Mouse (Mus musculus) forebrain, embryonic 15.5 days (tissue): ENCODE results near the gene Sf3b1. TPM values are rescaled to one million over a fixed set of nuclear protein-coding genes. Genes with fewer than 3 reads are reported as not detected.
"Not testable (repeated sequence)": the region's sequence is repeated elsewhere in the genome, so short reads cannot be mapped to it uniquely, and the experiment has no call there.

Experiments
- ATAC-seq: fragments of 200-750 bp; cut with Nextera tagmentation; replicated peaks from 2 replicates; pipeline ENCODE4 v1.8.0; 2017; ENCODE audit warnings: mild to moderate bottlenecking, moderate TSS enrichment, moderate library complexity
- H3K27ac ChIP-seq: fragments of 300-500 bp; sonication (generic); replicated peaks from 2 replicates; pipeline ENCODE4 v1.5.1; 2015; ENCODE audit warnings: mild to moderate bottlenecking, inconsistent platforms
- H3K27me3 ChIP-seq: fragments of 300-500 bp; sonication (generic); 2 replicates; pipeline ENCODE4 v1.6.1; 2015; ENCODE audit warnings: inconsistent platforms
- H3K36me3 ChIP-seq: fragments of 300-500 bp; sonication (generic); 2 replicates; pipeline ENCODE4 v1.6.1; 2015; ENCODE audit warnings: mild to moderate bottlenecking, inconsistent platforms
- H3K4me1 ChIP-seq: fragments of 300-500 bp; sonication (generic); 2 replicates; pipeline ENCODE4 v1.6.1; 2015; ENCODE audit warnings: inconsistent platforms
- H3K4me2 ChIP-seq: fragments of 300-500 bp; sonication (generic); replicated peaks from 2 replicates; pipeline ENCODE4 v1.6.1; 2015; ENCODE audit warnings: mild to moderate bottlenecking, inconsistent platforms
- H3K4me3 ChIP-seq: fragments of 300-500 bp; sonication (generic); 2 replicates; pipeline ENCODE4 v1.5.1; 2015; ENCODE audit warnings: mild to moderate bottlenecking, inconsistent platforms
- H3K9ac ChIP-seq: fragments of 300-500 bp; sonication (generic); replicated peaks from 2 replicates; pipeline ENCODE4 v1.6.1; 2015; ENCODE audit warnings: mild to moderate bottlenecking, inconsistent platforms
- H3K9me3 ChIP-seq: fragments of 300-500 bp; sonication (generic); 2 replicates; pipeline ENCODE4 v1.6.1; 2016; ENCODE audit warnings: inconsistent platforms
- WGBS: fragments of 180-500 bp; shearing (Covaris S2); methylation state at CpG from one replicate; pipeline ENCODE4 v1.1.7; 2015; ENCODE audit warnings: mixed read lengths; 5-methylcytosine and 5-hydroxymethylcytosine counted together
- polyA plus RNA-seq: library from polyadenylated mRNA; unstranded; fragments of >200 nt; fragmentation: Nextera tagmentation; extraction: Ambion mirVana; gene quantifications from 2 replicates; pipeline ENCODE4 v1.2.1, GENCODE M21; 2015

Sf3b1 gene
- 391 and 417 TPM in 2 replicates for polyA plus RNA-seq

DNA sequence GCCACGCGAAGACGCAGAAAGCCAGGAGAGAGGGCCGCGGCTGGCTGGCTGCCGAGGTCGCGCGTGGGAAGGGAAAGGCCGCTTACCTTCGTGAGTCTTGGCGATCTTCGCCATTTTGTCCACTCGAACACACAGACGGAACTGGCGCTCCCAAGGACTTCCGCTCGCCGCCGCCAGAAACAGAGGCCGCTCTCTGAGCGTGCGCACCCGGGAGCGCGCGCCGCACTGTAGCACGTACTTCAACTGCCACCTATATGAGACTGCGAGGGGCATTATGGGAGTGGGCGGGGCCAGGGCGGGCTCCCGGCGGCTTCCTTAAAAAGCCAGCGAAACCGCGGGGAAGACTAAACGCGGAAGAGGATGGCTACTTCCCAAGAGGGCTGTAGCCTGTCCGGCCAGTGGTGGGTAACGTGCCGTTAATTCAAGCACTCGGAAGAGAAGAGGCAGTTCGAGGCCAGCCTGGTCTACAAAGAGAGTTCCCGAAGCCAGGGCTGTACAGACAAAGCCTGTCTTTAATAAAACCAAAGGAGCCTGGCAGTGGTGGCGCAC lies at the start of gene Sf3b1:
TSS of gene Sf3b1 (minus strand) at position 229 of the 549 bp plus-strand sequence.
- H3K36me3 ChIP-seq = no peaks in the 10 kb centered on the region
- H3K9me3 ChIP-seq = no peaks in the 10 kb centered on the region
- peak within 1 kb of the TSS; percentile 88 for H3K27ac ChIP-seq
- H3K27me3 ChIP-seq = no peaks in the 10 kb centered on the region
- 1% methylated on average over 46 of the region's 46 CpGs for WGBS
- H3K4me1 ChIP-seq = peaks cover 24% of the 10 kb centered on the region
- peak within 1 kb of the TSS; percentile 85 for H3K4me2 ChIP-seq
- H3K9ac ChIP-seq = peak within 1 kb of the TSS; percentile 92
- peak within 1 kb of the TSS; percentile 77 for H3K4me3 ChIP-seq
- ATAC-seq = peak; percentile 99

DNA sequence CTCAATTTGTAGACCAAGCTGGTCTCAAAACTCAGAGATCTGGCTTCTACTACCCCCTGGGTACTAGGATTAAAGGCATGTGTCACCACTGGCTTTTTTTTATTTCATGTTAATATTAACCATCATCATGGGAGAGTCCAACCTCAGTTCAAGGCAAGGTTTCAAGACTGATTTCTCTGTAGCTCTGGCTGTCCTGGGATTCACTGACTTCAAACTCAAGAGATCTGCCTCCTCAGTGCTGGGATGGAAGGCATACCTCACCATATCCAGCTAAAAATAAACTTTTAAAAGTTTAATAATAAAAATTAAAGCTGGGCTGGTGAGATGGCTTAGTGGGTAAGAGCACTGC lies 49.1 kb upstream of the Sf3b1 start:
- H3K4me3 ChIP-seq = no peak overlapping the region
- H3K36me3 ChIP-seq = peaks cover 53% of the 10 kb centered on the region
- no peaks in the 10 kb centered on the region for H3K4me1 ChIP-seq
- ATAC-seq = no peak
- no peaks in the 10 kb centered on the region for H3K27me3 ChIP-seq
- no peak overlapping the region for H3K4me2 ChIP-seq
- H3K9me3 ChIP-seq = no peaks in the 10 kb centered on the region
- no peak overlapping the region for H3K27ac ChIP-seq
- no peak overlapping the region for H3K9ac ChIP-seq

DNA sequence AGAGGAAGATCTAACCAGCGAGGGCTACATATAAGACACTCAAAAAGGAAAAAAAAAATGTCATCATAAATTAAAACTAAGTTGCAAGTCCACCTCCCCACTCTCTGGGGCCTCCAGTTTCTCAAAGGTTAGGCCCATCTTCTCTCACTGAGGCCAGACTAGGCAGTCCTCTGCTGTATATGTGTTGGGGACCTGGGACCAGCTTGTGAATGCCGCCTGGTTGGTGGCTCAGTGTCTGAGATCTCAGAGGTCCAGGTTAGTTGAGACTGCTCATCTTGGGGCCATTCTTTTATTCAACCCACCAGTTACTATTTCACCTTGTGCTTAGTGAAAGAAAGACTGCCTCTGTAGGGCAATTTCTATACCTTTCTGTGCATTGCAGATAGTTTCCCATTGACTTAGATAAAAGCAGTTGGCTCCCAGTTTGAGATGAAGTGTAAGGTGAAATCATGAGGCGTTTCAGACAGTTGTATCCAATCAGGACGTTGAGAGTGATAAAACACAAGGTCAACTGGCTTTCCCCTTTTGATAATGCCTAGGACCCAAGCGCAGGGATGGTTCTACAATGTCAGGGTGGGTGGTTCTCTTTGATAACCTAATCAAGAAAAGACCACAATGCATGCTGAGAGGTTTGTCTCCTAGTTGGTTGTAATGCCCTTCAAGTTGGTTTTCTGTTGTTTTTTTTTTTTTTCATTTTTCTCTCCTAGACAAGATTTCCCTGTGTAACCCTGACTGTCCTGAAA lies 48.5 kb upstream of the Sf3b1 start:
- Histone ChIP-seq H3K4me1 (no peaks in the 10 kb centered on the region), H3K27ac (no peak overlapping the region), H3K36me3 (peaks cover 51% of the 10 kb centered on the region), H3K4me2 (no peak overlapping the region), H3K27me3 (no peaks in the 10 kb centered on the region), H3K4me3 (no peak overlapping the region), H3K9me3 (no peaks in the 10 kb centered on the region), H3K9ac (no peak overlapping the region)
- no peak for ATAC-seq
- 78% methylated on average over 5 of the region's 5 CpGs for WGBS

DNA sequence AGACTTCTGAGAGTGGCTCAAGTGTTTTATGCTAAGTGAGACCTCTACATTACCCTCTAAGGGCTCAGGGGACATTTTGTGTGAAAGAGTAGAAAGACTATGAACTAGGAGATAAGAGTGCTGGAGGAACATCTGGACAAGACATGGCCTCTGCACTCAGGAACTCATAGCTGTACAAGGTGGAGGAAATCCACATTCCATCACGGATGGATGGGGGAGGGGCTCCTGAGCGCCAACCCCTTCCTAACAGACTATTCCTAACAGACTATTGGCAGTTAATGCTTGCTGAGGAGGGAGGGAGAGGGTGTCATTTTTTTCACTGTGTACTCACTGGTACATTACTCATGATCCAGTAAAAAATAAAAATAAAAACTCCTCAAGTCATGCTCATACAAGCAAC lies 47.5 kb upstream of the Sf3b1 start:
- no peaks in the 10 kb centered on the region for H3K9me3 ChIP-seq
- no peak overlapping the region for H3K4me2 ChIP-seq
- ATAC-seq = no peak
- H3K4me3 ChIP-seq = no peak overlapping the region
- H3K9ac ChIP-seq = no peak overlapping the region
- 59% methylated on average over 2 of the region's 2 CpGs for WGBS
- peaks cover 42% of the 10 kb centered on the region for H3K36me3 ChIP-seq
- H3K27me3 ChIP-seq = no peaks in the 10 kb centered on the region
- no peak overlapping the region for H3K27ac ChIP-seq
- no peaks in the 10 kb centered on the region for H3K4me1 ChIP-seq

DNA sequence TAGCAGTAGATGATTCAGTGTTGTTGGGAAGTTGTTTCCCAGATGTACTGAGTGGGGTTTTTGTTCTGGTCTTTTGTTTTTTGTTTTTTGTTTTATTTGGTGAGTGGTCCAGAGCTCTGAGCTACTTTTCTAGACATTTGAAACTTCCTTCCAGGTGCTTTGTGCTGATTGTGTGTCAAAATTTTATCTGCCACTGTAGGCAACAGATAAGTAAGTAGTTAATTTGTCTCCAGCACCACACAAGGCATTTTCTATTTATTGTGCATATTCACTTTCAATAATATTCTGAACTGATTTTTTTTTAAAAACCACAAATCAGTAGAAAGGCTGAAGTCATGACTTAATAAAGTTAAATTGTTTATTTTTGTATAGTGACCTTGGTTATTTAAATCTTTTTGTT lies 45.0 kb upstream of the Sf3b1 start:
- not testable (repeated sequence) for H3K4me3 ChIP-seq, H3K9ac ChIP-seq, H3K4me2 ChIP-seq, ATAC-seq, H3K4me1 ChIP-seq, H3K27me3 ChIP-seq, H3K27ac ChIP-seq, H3K9me3 ChIP-seq
- H3K36me3 ChIP-seq = peaks cover 40% of the 10 kb centered on the region

DNA sequence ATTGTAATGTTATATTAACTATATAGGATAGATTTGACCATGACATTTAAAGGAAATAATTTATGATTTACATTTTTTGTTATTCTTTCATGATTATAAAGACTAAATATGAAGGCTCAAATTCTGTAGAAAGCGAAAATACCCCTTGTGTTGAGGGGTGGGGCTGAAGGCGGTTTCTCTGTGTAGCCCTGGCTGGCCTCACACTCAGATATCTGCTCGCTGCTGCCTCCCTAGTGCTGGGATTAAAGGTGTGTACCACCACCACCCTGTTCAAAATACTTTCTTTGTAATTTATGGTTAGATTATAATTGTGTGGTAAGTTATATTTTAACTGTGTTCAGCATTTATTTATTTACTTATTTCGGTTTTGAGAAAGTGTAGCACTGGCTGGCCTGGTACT lies 34.5 kb upstream of the Sf3b1 start:
- Histone ChIP-seq H3K4me3 (no peak overlapping the region), H3K27me3 (no peaks in the 10 kb centered on the region), H3K4me1 (no peaks in the 10 kb centered on the region), H3K4me2 (no peak overlapping the region), H3K27ac (no peak overlapping the region), H3K36me3 (peaks cover 28% of the 10 kb centered on the region), H3K9ac (no peak overlapping the region), H3K9me3 (no peaks in the 10 kb centered on the region)
- no peak for ATAC-seq
- WGBS = 91% methylated on average over 4 of the region's 4 CpGs

DNA sequence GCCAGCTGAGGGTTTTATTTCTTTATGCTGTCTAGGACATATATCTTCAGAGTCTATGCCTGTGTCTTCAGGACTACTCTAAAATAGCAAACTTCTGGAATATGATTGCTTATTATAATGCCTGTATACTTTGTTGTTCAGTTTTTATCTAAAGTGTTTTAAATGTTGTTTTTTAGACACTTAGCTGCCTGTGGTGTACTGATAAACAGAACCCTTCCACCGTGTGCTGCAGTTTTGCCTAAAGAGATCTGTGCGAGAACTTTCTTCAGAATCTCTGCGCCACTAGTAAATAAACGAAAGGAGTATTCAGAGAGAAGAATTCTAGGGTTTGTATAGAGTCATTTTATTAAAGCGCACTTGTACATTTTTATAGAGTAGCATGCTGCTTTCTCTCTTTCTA lies 33.8 kb upstream of the Sf3b1 start:
- H3K36me3 ChIP-seq = peaks cover 21% of the 10 kb centered on the region
- H3K9ac ChIP-seq = no peak overlapping the region
- H3K4me1 ChIP-seq = no peaks in the 10 kb centered on the region
- no peaks in the 10 kb centered on the region for H3K9me3 ChIP-seq
- WGBS = 92% methylated on average over 5 of the region's 5 CpGs
- no peak overlapping the region for H3K4me3 ChIP-seq
- H3K27ac ChIP-seq = no peak overlapping the region
- no peaks in the 10 kb centered on the region for H3K27me3 ChIP-seq
- no peak for ATAC-seq
- no peak overlapping the region for H3K4me2 ChIP-seq

DNA sequence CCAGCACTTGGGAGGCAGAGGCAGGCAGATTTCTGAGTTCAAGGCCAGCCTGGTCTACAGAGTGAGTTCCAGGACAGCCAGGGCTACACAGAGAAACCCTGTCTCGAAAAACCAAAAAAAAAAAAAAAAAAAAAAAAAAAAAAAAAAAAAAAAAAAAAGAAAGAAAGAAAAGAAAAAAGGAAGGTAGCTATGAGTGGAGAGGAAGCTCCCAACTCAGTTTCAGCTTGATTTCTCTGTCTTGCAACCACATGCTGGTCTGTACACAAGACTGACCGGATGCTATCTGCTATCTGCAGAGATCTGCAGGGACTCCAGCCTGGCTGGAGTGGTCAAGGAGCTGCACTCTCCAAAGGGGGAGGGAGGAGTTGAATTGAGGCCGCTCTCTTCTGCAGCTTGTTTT lies 31.1 kb upstream of the Sf3b1 start:
- H3K4me2 ChIP-seq, ATAC-seq, H3K4me1 ChIP-seq, H3K27me3 ChIP-seq, H3K9me3 ChIP-seq, H3K27ac ChIP-seq, H3K9ac ChIP-seq, H3K4me3 ChIP-seq, H3K36me3 ChIP-seq: not testable (repeated sequence)
- WGBS = 92% methylated on average over 2 of the region's 3 CpGs

DNA sequence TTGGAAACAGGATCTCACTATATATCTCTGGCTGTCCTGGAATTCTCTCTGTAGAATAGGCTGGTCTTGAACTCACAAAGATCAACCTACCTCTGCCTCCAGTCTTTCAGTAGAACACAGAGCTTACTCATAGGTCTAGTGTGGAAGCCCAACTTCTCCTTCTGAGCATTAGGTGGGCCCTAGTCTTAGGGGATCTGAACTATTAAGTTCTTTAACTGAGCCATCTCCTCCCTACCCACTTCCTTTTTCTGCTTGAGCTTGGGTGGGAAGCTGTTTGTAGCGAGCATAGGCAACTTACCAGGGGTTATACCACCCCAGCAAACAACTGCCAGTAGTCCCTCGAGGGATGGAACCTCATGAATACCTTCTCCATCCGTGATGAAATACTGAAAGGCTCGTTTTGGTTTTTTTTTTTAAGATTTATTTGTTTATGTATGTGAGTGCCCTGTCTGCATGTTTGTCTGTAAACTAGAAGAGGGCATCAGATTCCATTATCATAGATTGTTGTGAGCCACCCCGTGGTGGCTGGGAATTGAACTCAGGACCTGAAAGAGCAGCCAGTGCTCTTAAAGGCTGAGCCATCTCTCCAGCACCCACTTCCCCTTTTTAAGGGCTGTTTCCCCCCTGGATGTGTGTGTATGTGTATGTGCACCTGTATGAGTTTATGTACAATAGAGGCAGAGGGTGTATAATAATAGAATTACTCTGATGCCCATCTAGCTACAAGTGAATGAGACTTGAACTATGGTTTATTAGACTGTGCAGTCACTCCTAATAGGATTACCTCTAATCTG lies 28.2 kb upstream of the Sf3b1 start:
- Histone ChIP-seq H3K9me3 (no peaks in the 10 kb centered on the region), H3K4me1 (peaks cover 15% of the 10 kb centered on the region), H3K27me3 (no peaks in the 10 kb centered on the region), H3K4me3 (no peak overlapping the region), H3K4me2 (no peak overlapping the region), H3K9ac (no peak overlapping the region), H3K36me3 (no peaks in the 10 kb centered on the region; the same call in 1 of the 2 replicates), H3K27ac (no peak overlapping the region)
- WGBS = 88% methylated on average over 5 of the region's 5 CpGs
- no peak for ATAC-seq

DNA sequence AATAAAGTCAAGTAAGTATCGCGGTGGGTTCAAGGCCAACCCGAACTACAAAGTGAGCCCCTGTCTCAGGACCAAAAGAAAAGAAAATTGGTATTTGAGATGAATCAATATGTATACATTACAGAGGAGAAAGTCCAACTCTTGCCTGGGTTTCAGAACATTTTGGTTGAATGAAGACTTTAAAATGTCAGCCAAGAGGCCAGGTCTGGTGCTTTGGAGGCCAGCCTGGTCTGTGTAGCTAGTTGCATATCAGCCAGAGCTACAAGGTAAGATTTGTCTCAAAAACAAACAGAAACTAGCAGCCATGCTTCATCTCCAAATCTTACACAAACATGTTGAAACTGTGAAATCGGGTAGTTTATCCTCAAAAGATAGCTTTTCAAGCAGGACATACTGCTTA lies 26.3 kb upstream of the Sf3b1 start:
- H3K4me1 ChIP-seq = peaks cover 15% of the 10 kb centered on the region
- no peaks in the 10 kb centered on the region for H3K9me3 ChIP-seq
- H3K9ac ChIP-seq = peak overlapping the region; percentile 64; the same call in 1 of the 2 replicates
- WGBS = 76% methylated on average over 4 of the region's 4 CpGs
- H3K27me3 ChIP-seq = peaks cover 4% of the 10 kb centered on the region; the same call in 1 of the 2 replicates
- ATAC-seq = no peak
- peak overlapping the region; percentile 79 for H3K4me3 ChIP-seq
- peak overlapping the region; percentile 73 for H3K4me2 ChIP-seq
- no peaks in the 10 kb centered on the region; the same call in 1 of the 2 replicates for H3K36me3 ChIP-seq
- H3K27ac ChIP-seq = no peak overlapping the region

DNA sequence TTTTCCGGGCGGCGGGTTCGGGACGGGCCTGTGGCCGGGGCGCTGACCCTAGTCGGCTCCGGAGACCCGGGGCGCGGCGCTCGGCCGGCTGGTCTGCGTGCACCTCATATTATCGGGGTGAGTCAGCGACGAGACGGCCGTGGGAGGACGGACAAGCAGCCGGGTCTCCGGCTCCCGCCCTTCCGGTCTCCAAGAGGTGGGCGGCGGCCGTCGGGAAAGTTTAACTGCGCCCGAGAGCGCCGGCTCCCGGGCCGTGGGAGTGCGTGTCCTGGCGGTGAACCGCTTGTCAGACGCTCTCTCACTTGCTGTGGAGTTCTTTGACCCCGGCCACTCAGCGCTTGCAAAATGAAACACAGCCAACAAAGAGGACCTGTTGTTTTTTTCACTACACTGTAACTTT lies 25.7 kb upstream of the Sf3b1 start:
- no peak for ATAC-seq
- Histone ChIP-seq H3K4me1 (peaks cover 15% of the 10 kb centered on the region), H3K4me2 (peak overlapping the region; percentile 73), H3K27ac (peak overlapping the region; percentile 58), H3K4me3 (peak overlapping the region; percentile 79), H3K36me3 (no peaks in the 10 kb centered on the region; the same call in 1 of the 2 replicates), H3K9me3 (no peaks in the 10 kb centered on the region), H3K9ac (peak overlapping the region; percentile 64), H3K27me3 (peaks cover 4% of the 10 kb centered on the region; the same call in 1 of the 2 replicates)
- WGBS = under 1% methylated on average over 42 of the region's 42 CpGs

DNA sequence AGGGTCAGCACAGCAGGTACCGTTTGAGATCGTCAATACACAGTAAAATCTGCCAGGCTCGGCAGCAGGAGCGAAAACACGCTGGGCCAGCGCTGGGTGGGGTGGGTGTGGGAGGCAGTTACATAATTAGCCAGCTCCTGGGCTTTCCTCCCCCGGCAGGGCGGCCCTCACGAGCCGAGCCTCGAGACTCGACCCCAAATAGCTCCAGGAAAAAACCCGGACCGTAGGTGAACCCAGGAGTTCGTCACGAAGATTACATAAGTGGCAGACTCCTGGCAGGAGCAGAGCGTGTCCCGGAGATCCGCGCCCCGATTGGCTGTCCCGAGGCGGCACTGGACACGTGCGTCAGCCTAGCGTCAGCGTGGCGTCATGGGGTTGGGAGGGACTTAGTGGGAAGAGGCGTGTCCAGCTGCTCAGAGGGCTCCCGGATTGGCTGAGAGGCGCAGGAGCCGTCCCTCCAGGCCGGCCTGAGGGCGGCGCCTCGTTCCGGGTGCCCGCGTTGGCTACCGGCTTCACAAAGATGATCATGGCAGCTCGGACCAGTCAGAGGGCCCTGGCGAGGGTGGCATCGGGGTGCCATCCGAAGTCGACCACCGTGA lies 25.2 kb upstream of the Sf3b1 start, which contains the start of gene Coq10b:
TSS of gene Coq10b (plus strand) at position 416 of the 599 bp plus-strand sequence.
- peak; percentile 100 for ATAC-seq

More for the DNA sequence above, 25.2 kb upstream of the Sf3b1 start, which contains the start of gene Coq10b:
- H3K4me1 ChIP-seq = peaks cover 15% of the 10 kb centered on the region
- H3K36me3 ChIP-seq = no peaks in the 10 kb centered on the region; the same call in 1 of the 2 replicates
- peak within 1 kb of the TSS; percentile 79 for H3K4me3 ChIP-seq
- H3K27ac ChIP-seq = peak within 1 kb of the TSS; percentile 71
- H3K4me2 ChIP-seq = peak within 1 kb of the TSS; percentile 73
- no peaks in the 10 kb centered on the region for H3K9me3 ChIP-seq
- H3K9ac ChIP-seq = peak within 1 kb of the TSS; percentile 64
- peaks cover 4% of the 10 kb centered on the region; the same call in 1 of the 2 replicates for H3K27me3 ChIP-seq
- WGBS = under 1% methylated on average over 44 of the region's 46 CpGs
